Mouse (Mus musculus): ENCODE measurements around the gene Prrc2a. TPM values are rescaled to one million over a fixed set of nuclear protein-coding genes. Genes with fewer than 3 reads are reported as not detected.
A peak's percentile ranks its signal among the peaks of the same experiment; 100 is the strongest.

The Prrc2a gene
- polyA plus RNA-seq, 2 experiments: 192 to 404 TPM

- Histone ChIP-seq H3K4me2 (replicated peaks; ENCODE audit: low read depth, low read length, severe bottlenecking) (no peak overlapping the region), H3K9ac (ENCODE audit: low read depth, low read length, severe bottlenecking) (no peak overlapping the region), H3K27me3 (ENCODE audit: control insufficient read depth, insufficient read depth, low read length) (no peaks in the 10 kb centered on the region), H3K4me1 (ENCODE audit: control insufficient read depth, insufficient read depth, low read length) (no peaks in the 10 kb centered on the region), H3K36me3 (ENCODE audit: control insufficient read depth, insufficient read depth, low read length) (no peaks in the 10 kb centered on the region), H3K27ac (replicated peaks; ENCODE audit: low read depth, low read length) (no peak overlapping the region), H3K9me3 (ENCODE audit: control insufficient read depth, low read length) (no peaks in the 10 kb centered on the region), H3K4me3 (replicated peaks; ENCODE audit: low read length) (no peak overlapping the region)
- 88% methylated on average over 5 of the region's 5 CpGs for WGBS
- TF ChIP-seq POLR2A (IDR thresholded peaks at IDR 0.05; ENCODE audit: borderline replicate concordance, extremely low read depth, insufficient read depth, insufficient read length): no peak
- ATAC-seq (ENCODE audit: low FRiP score, low read depth) (no peak), DNase-seq (ENCODE audit: low spot score) (no peak)
Observed at GRCm38 (mm10) chr17:35180093-35180492, 15.4 kb upstream of the Prrc2a start.

- no peaks in the 10 kb centered on the region for H3K9me3 ChIP-seq (ENCODE audit: control insufficient read depth, low read length)
- ATAC-seq (ENCODE audit: low FRiP score, low read depth): peak; percentile 67; the same call in 1 of the 2 replicates
- 9% methylated on average over 5 of the region's 5 CpGs for WGBS
Observed at GRCm38 (mm10) chr17:35178528-35178927, 13.8 kb upstream of the Prrc2a start.

GRCm38 (mm10) chr17:35175968-35176367 is 11.3 kb upstream of the Prrc2a start, which contains the start of gene Aif1:
Gene Aif1 (minus strand): TSS chr17:35176068.
- Histone ChIP-seq H3K27me3 (ENCODE audit: control insufficient read depth, insufficient read depth, low read length) (no peaks in the 10 kb centered on the region), H3K36me3 (ENCODE audit: control insufficient read depth, insufficient read depth, low read length) (no peaks in the 10 kb centered on the region), H3K9me3 (ENCODE audit: control insufficient read depth, low read length) (no peaks in the 10 kb centered on the region), H3K4me3 (replicated peaks; ENCODE audit: low read length) (no peak within 1 kb of the TSS), H3K9ac (ENCODE audit: low read depth, low read length, severe bottlenecking) (no peak within 1 kb of the TSS), H3K4me1 (ENCODE audit: control insufficient read depth, insufficient read depth, low read length) (0 out of 2 replicates have a peak, but pooled peaks cover 3% of the 10 kb centered on the region), H3K27ac (replicated peaks; ENCODE audit: low read depth, low read length) (no peak within 1 kb of the TSS), H3K4me2 (replicated peaks; ENCODE audit: low read depth, low read length, severe bottlenecking) (no peak within 1 kb of the TSS)
- DNase-seq (ENCODE audit: low spot score) (no peak), ATAC-seq (ENCODE audit: low FRiP score, low read depth) (no peak)
- no peak for TF ChIP-seq POLR2A (IDR thresholded peaks at IDR 0.05; ENCODE audit: borderline replicate concordance, extremely low read depth, insufficient read depth, insufficient read length)
- WGBS: 64% methylated on average over 2 of the region's 2 CpGs

More at GRCm38 (mm10) chr17:35178528-35178927, 13.8 kb upstream of the Prrc2a start:
- Histone ChIP-seq H3K27me3 (ENCODE audit: control insufficient read depth, insufficient read depth, low read length) (no peaks in the 10 kb centered on the region), H3K4me3 (replicated peaks; ENCODE audit: low read length) (no peak overlapping the region), H3K4me2 (replicated peaks; ENCODE audit: low read depth, low read length, severe bottlenecking) (no peak overlapping the region), H3K36me3 (ENCODE audit: control insufficient read depth, insufficient read depth, low read length) (no peaks in the 10 kb centered on the region), H3K27ac (replicated peaks; ENCODE audit: low read depth, low read length) (no peak overlapping the region), H3K9ac (ENCODE audit: low read depth, low read length, severe bottlenecking) (no peak overlapping the region), H3K4me1 (ENCODE audit: control insufficient read depth, insufficient read depth, low read length) (0 out of 2 replicates have a peak, but pooled peaks cover 3% of the 10 kb centered on the region)
- DNase-seq (ENCODE audit: low spot score): peak; percentile 79
- TF ChIP-seq POLR2A (IDR thresholded peaks at IDR 0.05; ENCODE audit: borderline replicate concordance, extremely low read depth, insufficient read depth, insufficient read length): no peak

- H3K9me3 ChIP-seq (ENCODE audit: control insufficient read depth, low read length): no peaks in the 10 kb centered on the region
- no peak for TF ChIP-seq POLR2A (IDR thresholded peaks at IDR 0.05; ENCODE audit: borderline replicate concordance, extremely low read depth, insufficient read depth, insufficient read length)
- WGBS: 76% methylated on average over 6 of the region's 6 CpGs
Observed at GRCm38 (mm10) chr17:35175382-35175781, 10.7 kb upstream of the Prrc2a start.

GRCm38 (mm10) chr17:35174201-35174977 is 9.7 kb upstream of the Prrc2a start:
- Histone ChIP-seq H3K36me3 (ENCODE audit: control insufficient read depth, insufficient read depth, low read length) (no peaks in the 10 kb centered on the region), H3K4me2 (replicated peaks; ENCODE audit: low read depth, low read length, severe bottlenecking) (no peak overlapping the region), H3K4me3 (replicated peaks; ENCODE audit: low read length) (no peak overlapping the region), H3K27ac (replicated peaks; ENCODE audit: low read depth, low read length) (no peak overlapping the region), H3K9me3 (ENCODE audit: control insufficient read depth, low read length) (no peaks in the 10 kb centered on the region), H3K27me3 (ENCODE audit: control insufficient read depth, insufficient read depth, low read length) (no peaks in the 10 kb centered on the region), H3K9ac (ENCODE audit: low read depth, low read length, severe bottlenecking) (no peak overlapping the region), H3K4me1 (ENCODE audit: control insufficient read depth, insufficient read depth, low read length) (0 out of 2 replicates have a peak, but pooled peaks cover 3% of the 10 kb centered on the region)
- 37% methylated on average over 8 of the region's 8 CpGs for WGBS
- no peak for DNase-seq (ENCODE audit: low spot score)
- ATAC-seq (ENCODE audit: low FRiP score, low read depth): no peak
- no peak for TF ChIP-seq POLR2A (IDR thresholded peaks at IDR 0.05; ENCODE audit: borderline replicate concordance, extremely low read depth, insufficient read depth, insufficient read length)

More at GRCm38 (mm10) chr17:35175382-35175781, 10.7 kb upstream of the Prrc2a start:
- Histone ChIP-seq H3K4me3 (replicated peaks; ENCODE audit: low read length) (no peak overlapping the region), H3K27ac (replicated peaks; ENCODE audit: low read depth, low read length) (no peak overlapping the region), H3K36me3 (ENCODE audit: control insufficient read depth, insufficient read depth, low read length) (no peaks in the 10 kb centered on the region), H3K4me2 (replicated peaks; ENCODE audit: low read depth, low read length, severe bottlenecking) (no peak overlapping the region), H3K27me3 (ENCODE audit: control insufficient read depth, insufficient read depth, low read length) (no peaks in the 10 kb centered on the region), H3K4me1 (ENCODE audit: control insufficient read depth, insufficient read depth, low read length) (0 out of 2 replicates have a peak, but pooled peaks cover 3% of the 10 kb centered on the region), H3K9ac (ENCODE audit: low read depth, low read length, severe bottlenecking) (no peak overlapping the region)
- no peak for DNase-seq (ENCODE audit: low spot score)
- ATAC-seq (ENCODE audit: low FRiP score, low read depth): no peak
